Mouse (Mus musculus): Measurements from ENCODE around the gene Dcakd.

Dcakd gene

GRCm38 (mm10) chr11:103046286-103046685 is 18.2 kb upstream of the Dcakd start:
- no peak for DNase-seq (ENCODE audit: low spot score in 2 of 2)

- no peak for DNase-seq (ENCODE audit: low spot score in 2 of 2)
These were observed 15.8 kb upstream of the Dcakd start for GRCm38 (mm10) chr11:103043982-103044381.

GRCm38 (mm10) chr11:103042828-103043227 is 14.7 kb upstream of the Dcakd start:
- no peak for DNase-seq (ENCODE audit: low spot score in 2 of 2)

- DNase-seq (ENCODE audit: low spot score in 2 of 2) = no peak
These were observed 9.9 kb upstream of the Dcakd start for GRCm38 (mm10) chr11:103038037-103038436.

GRCm38 (mm10) chr11:103036881-103037465 is 8.8 kb upstream of the Dcakd start:
- no peak for DNase-seq (ENCODE audit: low spot score in 2 of 2)

GRCm38 (mm10) chr11:103035007-103035406 is 6.9 kb upstream of the Dcakd start:
- DNase-seq (ENCODE audit: low spot score in 2 of 2) = no peak

GRCm38 (mm10) chr11:103033030-103033429 is 4.9 kb upstream of the Dcakd start:
- no peak for DNase-seq (ENCODE audit: low spot score in 2 of 2)

- no peak for DNase-seq (ENCODE audit: low spot score in 2 of 2)
These were observed 460 bp downstream of the Dcakd start for GRCm38 (mm10) chr11:103027570-103028175.

GRCm38 (mm10) chr11:103026901-103027300 is 1.2 kb downstream of the Dcakd start:
- no peak for DNase-seq (ENCODE audit: low spot score in 2 of 2)

- DNase-seq (ENCODE audit: low spot score in 2 of 2) = no peak
These were observed 4.2 kb downstream of the Dcakd start for GRCm38 (mm10) chr11:103023974-103024373.

- no peak for DNase-seq (ENCODE audit: low spot score in 2 of 2)
These were observed 7.3 kb downstream of the Dcakd start for GRCm38 (mm10) chr11:103020713-103021335.

GRCm38 (mm10) chr11:103019325-103019724 is 8.8 kb downstream of the Dcakd start:
- no peak for DNase-seq (ENCODE audit: low spot score in 2 of 2)

- no peak for DNase-seq (ENCODE audit: low spot score in 2 of 2)
These were observed 9.3 kb downstream of the Dcakd start for GRCm38 (mm10) chr11:103018860-103019259.

- DNase-seq (ENCODE audit: low spot score in 2 of 2) = no peak
These were observed 10.5 kb downstream of the Dcakd start for GRCm38 (mm10) chr11:103017661-103018060.

GRCm38 (mm10) chr11:103016930-103017329 is 11.2 kb downstream of the Dcakd start:
- DNase-seq (ENCODE audit: low spot score in 2 of 2) = peak; percentile 90 to 95

- no peak for DNase-seq (ENCODE audit: low spot score in 2 of 2)
These were observed 12.0 kb downstream of the Dcakd start for GRCm38 (mm10) chr11:103015881-103016825.

- DNase-seq (ENCODE audit: low spot score in 2 of 2) = no peak
These were observed 17.0 kb downstream of the Dcakd start for GRCm38 (mm10) chr11:103011206-103011497.

GRCm38 (mm10) chr11:103010454-103011205 is 17.5 kb downstream of the Dcakd start:
- no peak for DNase-seq (ENCODE audit: low spot score in 2 of 2)

GRCm38 (mm10) chr11:103009208-103009607 is 18.9 kb downstream of the Dcakd start:
- no peak for DNase-seq (ENCODE audit: low spot score in 2 of 2)

GRCm38 (mm10) chr11:103008558-103008957 is 19.6 kb downstream of the Dcakd start:
- no peak for DNase-seq (ENCODE audit: low spot score in 2 of 2)

GRCm38 (mm10) chr11:103007001-103007340 is 21.2 kb downstream of the Dcakd start:
- DNase-seq (ENCODE audit: low spot score in 2 of 2) = no peak
